Mouse (Mus musculus) hindbrain, embryonic 15.5 days (tissue): ENCODE measurements around the gene Mcrs1. TPM values are rescaled to one million over a fixed set of nuclear protein-coding genes. Genes with fewer than 3 reads are reported as not detected.
A peak's percentile ranks its signal among the peaks of the same experiment; 100 is the strongest.
"Not testable (repeated sequence)": the region's sequence is repeated elsewhere in the genome, so short reads cannot be mapped to it uniquely, and the experiment has no call there.

ENCODE experiments used
- ATAC-seq: fragments of 200-750 bp; cut with Nextera tagmentation; 2 replicates; pipeline ENCODE4 v1.8.0; 2017; ENCODE audit warnings: low read depth, moderate number of reproducible peaks, moderate TSS enrichment; ENCODE audit not compliant: low FRiP score
- H3K27ac ChIP-seq: fragments of 300-500 bp; sonication (generic); replicated peaks from 2 replicates; pipeline ENCODE4 v1.5.1; 2015; ENCODE audit warnings: mild to moderate bottlenecking, inconsistent platforms
- H3K27me3 ChIP-seq: fragments of 300-500 bp; sonication (generic); 2 replicates; pipeline ENCODE4 v1.6.1; 2015; ENCODE audit warnings: control low read depth, inconsistent platforms
- H3K36me3 ChIP-seq: fragments of 300-500 bp; sonication (generic); 2 replicates; pipeline ENCODE4 v1.6.1; 2015; ENCODE audit warnings: control low read depth, inconsistent platforms
- H3K4me1 ChIP-seq: fragments of 300-500 bp; sonication (generic); replicated peaks from 2 replicates; pipeline ENCODE4 v1.6.1; 2015; ENCODE audit warnings: control low read depth, inconsistent platforms
- H3K4me2 ChIP-seq: fragments of 300-500 bp; sonication (generic); 2 replicates; pipeline ENCODE4 v1.6.1; 2015; ENCODE audit warnings: moderate library complexity, mild to moderate bottlenecking, inconsistent platforms
- H3K4me3 ChIP-seq: fragments of 300-500 bp; sonication (generic); 2 replicates; pipeline ENCODE4 v1.5.1; 2015; ENCODE audit warnings: mild to moderate bottlenecking, inconsistent platforms
- H3K9ac ChIP-seq: fragments of 300-500 bp; sonication (generic); 2 replicates; pipeline ENCODE4 v1.6.1; 2015; ENCODE audit warnings: inconsistent platforms
- H3K9me3 ChIP-seq: fragments of 300-500 bp; sonication (generic); 2 replicates; pipeline ENCODE4 v1.6.1; 2016; ENCODE audit warnings: control low read depth, inconsistent platforms
- WGBS: fragments of 180-500 bp; shearing (Covaris S2); methylation state at CpG from one replicate; pipeline ENCODE4 v1.1.7; 2015; 5-methylcytosine and 5-hydroxymethylcytosine counted together
- polyA plus RNA-seq: library from polyadenylated mRNA; unstranded; fragments of >200 nt; fragmentation: Nextera tagmentation; extraction: Ambion mirVana; gene quantifications from 2 replicates; pipeline ENCODE4 v1.2.1, GENCODE M21; 2015

The Mcrs1 gene
- polyA plus RNA-seq, 1 experiment from 2014 or later = 209 TPM

DNA sequence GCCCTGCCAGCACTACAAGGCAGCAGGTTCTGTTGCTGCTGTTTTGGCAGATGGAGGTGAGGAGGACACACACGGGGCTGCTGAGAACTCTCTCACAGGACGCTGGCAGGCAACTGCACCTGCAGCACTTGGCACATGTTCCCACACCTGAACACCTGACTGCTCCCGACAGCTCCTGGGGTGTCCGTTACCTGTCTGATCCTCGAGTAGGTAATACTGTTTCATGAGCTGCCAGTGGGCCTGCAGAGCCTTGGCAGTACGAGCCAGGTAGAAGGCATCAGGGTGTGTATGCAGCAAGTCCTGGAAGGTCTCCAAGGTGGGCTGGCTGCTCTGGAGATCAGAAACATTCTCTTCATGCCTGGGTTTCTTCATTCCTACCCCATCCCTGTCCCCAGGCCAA lies 5.0 kb downstream of the Mcrs1 start:
- ATAC-seq, H3K9ac ChIP-seq, H3K4me3 ChIP-seq, H3K4me2 ChIP-seq, H3K27me3 ChIP-seq, H3K27ac ChIP-seq, H3K4me1 ChIP-seq, H3K9me3 ChIP-seq: not testable (repeated sequence)
- peaks cover 56% of the 10 kb centered on the region for H3K36me3 ChIP-seq
- 95% methylated on average over 6 of the region's 6 CpGs for WGBS

DNA sequence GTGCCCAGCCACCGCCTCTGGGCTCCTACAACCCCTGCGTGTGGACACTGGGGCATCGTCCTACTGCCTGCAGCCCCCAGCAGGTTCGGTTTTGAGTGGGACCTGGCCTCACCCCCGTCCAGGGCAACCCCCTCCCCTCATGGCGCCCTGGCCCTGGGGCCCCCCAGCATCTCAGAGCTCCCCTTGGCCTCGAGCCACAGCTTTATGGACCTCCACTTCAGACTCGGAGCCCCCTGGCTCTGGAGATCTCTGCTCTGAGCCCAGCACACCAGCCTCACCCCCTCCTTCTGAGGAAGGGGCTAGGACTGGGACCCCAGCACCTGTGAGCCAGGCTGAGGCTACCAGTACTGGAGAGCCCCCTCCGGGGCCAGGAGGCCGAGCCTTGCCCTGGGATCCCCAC lies 9.7 kb downstream of the Mcrs1 start:
- H3K36me3 ChIP-seq = peaks cover 45% of the 10 kb centered on the region
- H3K9ac ChIP-seq = no peak overlapping the region
- no peak overlapping the region for H3K27ac ChIP-seq
- H3K4me3 ChIP-seq = no peak overlapping the region
- H3K9me3 ChIP-seq = no peaks in the 10 kb centered on the region
- no peaks in the 10 kb centered on the region for H3K4me1 ChIP-seq
- ATAC-seq = peak; percentile 28; the same call in 1 of the 2 replicates
- WGBS = 88% methylated on average over 10 of the region's 10 CpGs
- no peaks in the 10 kb centered on the region for H3K27me3 ChIP-seq
- no peak overlapping the region for H3K4me2 ChIP-seq

DNA sequence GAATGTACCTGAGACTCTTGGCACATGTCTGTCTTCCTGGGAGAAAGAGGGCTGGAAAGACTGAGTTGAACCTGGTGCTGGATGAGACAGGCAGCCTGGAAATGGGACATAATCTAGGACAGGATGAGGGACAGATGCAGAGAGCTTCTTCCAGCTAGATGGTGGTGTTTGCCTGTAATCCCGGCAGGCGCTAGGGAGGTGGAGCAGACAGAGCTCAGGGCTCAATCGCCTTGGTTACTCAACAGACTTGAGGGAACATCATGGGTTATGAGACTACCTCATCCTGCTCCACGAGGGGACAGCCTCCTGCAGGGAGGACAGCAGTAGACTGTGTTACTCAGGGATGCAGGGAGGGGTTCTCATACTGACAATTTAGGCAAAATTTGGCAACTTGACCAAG lies 10.5 kb downstream of the Mcrs1 start:
- WGBS = 75% methylated on average over 4 of the region's 4 CpGs
- H3K36me3 ChIP-seq = peaks cover 40% of the 10 kb centered on the region
- H3K4me1 ChIP-seq = no peaks in the 10 kb centered on the region
- H3K9ac ChIP-seq = no peak overlapping the region
- H3K27me3 ChIP-seq = no peaks in the 10 kb centered on the region
- ATAC-seq = no peak
- no peak overlapping the region for H3K27ac ChIP-seq
- no peak overlapping the region for H3K4me2 ChIP-seq
- no peaks in the 10 kb centered on the region for H3K9me3 ChIP-seq
- H3K4me3 ChIP-seq = no peak overlapping the region

DNA sequence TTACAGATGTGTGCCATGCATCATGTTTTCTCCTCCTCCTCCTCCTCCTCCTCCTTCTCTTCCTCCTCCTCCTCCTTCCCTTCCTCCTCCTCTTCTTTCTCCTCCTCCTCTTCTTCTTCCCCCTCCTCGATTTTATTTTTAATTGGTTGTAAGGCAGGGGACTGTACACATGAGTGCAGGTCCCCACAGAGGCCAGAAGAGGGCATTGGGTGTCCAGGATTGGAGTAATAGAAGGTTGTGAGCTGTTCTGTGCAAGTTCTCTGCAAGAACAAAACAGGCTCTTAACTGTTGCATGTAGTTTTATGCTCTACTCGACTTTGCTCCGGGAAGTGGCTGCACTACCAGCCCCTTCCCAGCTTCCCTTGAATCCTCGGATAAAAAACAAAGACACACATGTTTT lies 11.6 kb downstream of the Mcrs1 start:
- Histone ChIP-seq H3K36me3 (peaks cover 29% of the 10 kb centered on the region), H3K4me3 (no peak overlapping the region), H3K27ac (no peak overlapping the region), H3K4me2 (no peak overlapping the region), H3K27me3 (no peaks in the 10 kb centered on the region), H3K4me1 (no peaks in the 10 kb centered on the region), H3K9me3 (no peaks in the 10 kb centered on the region), H3K9ac (no peak overlapping the region)
- WGBS = 75% methylated on average over 4 of the region's 4 CpGs
- no peak for ATAC-seq

DNA sequence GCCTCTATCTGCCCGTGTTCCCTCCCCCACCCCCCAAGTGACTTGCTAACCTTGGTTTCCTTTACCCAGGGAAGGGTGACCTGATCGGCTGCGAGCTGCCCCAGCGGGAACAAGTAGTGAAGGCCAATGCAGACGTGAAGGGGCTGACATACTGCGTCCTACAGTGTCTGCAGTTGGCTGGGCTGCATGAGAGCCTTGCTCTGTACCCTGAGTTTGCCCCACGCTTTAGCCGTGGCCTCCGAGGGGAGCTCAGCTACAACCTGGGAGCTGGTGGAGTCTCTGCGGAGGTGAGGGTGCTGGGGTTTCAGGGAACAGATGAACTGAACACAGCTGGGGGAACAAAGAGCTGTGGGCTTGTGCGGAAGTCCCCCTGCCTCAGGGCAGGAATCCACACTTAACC lies 13.8 kb downstream of the Mcrs1 start:
- WGBS = 65% methylated on average over 11 of the region's 11 CpGs
- H3K9me3 ChIP-seq = no peaks in the 10 kb centered on the region

DNA sequence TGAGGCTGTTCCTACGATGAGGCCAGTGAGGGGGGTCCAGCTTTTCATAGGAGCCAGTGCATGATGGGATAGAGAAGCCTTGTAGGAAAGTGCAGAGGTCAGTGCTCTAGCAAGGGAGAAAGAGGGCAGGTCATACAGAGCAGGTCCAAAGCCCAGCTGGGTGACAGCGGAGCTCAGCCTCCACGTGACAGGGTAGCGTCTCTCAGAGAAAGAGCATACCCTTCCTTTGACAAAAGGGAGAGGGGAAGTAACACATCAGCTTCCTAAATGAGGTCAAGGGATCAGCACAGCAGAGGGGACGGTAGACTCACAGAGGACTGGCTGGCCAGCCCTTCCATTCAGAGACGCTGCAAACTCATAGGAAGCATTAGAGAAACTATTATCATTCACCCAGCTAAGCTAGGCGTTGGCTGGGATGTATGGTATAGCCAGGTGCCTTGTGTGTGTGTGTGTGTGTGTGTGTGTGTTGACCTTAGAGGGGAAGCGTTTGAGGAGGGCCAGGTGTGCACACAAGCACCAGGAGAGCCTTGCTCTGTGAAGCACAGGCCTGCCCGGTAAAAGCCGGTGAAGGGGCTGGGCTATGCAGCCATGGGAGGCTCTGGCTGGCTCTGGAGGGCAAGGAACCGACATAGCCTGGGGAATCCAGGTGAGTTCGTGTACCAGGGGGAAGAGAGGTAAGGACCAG lies 17.3 kb downstream of the Mcrs1 start:
- Histone ChIP-seq H3K27me3 (0 out of 2 replicates have a peak, but pooled peaks cover 10% of the 10 kb centered on the region), H3K9me3 (no peaks in the 10 kb centered on the region), H3K4me2 (no peak overlapping the region), H3K27ac (no peak overlapping the region), H3K4me1 (no peaks in the 10 kb centered on the region), H3K9ac (no peak overlapping the region), H3K4me3 (no peak overlapping the region), H3K36me3 (no peaks in the 10 kb centered on the region)
- no peak for ATAC-seq
- 56% methylated on average over 12 of the region's 12 CpGs for whole genome bisulfite sequencing

More for the DNA sequence above, 13.8 kb downstream of the Mcrs1 start:
- Histone ChIP-seq H3K27ac (no peak overlapping the region), H3K4me1 (no peaks in the 10 kb centered on the region), H3K9ac (no peak overlapping the region), H3K4me2 (no peak overlapping the region), H3K36me3 (peaks cover 12% of the 10 kb centered on the region; the same call in 1 of the 2 replicates), H3K4me3 (no peak overlapping the region), H3K27me3 (no peaks in the 10 kb centered on the region)
- ATAC-seq = no peak

DNA sequence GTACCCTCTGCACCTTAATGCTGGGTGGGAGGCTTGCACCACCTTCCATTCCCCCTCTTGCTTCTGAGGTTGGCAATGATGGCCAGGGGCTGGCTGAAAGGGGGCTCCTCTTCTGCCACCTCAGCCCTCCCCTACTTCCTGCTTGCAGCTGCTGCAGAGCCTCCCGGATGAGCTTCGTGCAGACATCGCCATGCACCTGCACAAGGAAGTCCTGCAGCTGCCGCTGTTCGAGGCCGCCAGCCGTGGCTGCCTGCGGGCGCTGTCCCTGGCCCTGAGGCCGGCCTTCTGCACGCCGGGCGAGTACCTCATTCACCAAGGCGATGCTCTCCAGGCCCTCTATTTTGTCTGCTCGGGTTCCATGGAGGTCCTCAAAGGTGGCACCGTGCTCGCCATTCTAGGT lies 18.0 kb downstream of the Mcrs1 start:
- Histone ChIP-seq H3K27me3 (peaks cover 16% of the 10 kb centered on the region), H3K9me3 (no peaks in the 10 kb centered on the region), H3K36me3 (no peaks in the 10 kb centered on the region), H3K9ac (no peak overlapping the region), H3K4me1 (no peaks in the 10 kb centered on the region), H3K27ac (no peak overlapping the region), H3K4me3 (no peak overlapping the region), H3K4me2 (no peak overlapping the region)
- no peak for ATAC-seq
- WGBS = 59% methylated on average over 17 of the region's 17 CpGs

DNA sequence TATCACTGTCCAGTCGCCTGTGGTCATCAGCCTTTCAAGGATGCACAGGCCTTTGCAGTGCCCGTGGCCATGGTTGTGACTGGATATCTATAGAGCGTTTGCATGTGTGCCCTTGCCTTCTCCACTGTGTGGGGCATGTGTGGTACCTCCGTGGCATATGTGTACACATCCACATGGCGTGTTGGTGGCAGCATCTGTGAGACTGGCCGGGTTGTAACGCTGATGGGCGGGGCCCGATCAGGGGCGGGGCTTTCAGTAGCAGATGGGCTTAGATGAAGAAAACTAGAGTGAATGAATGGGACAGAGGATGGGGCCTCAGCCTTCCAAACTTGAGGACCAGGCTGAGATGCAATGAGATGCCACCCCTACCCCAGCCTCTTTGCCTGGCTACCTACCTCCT lies 19.8 kb downstream of the Mcrs1 start:
- Histone ChIP-seq H3K4me3 (no peak overlapping the region), H3K9ac (no peak overlapping the region), H3K27me3 (peaks cover 32% of the 10 kb centered on the region), H3K36me3 (no peaks in the 10 kb centered on the region), H3K27ac (no peak overlapping the region), H3K4me2 (no peak overlapping the region), H3K9me3 (no peaks in the 10 kb centered on the region), H3K4me1 (no peaks in the 10 kb centered on the region)
- ATAC-seq = no peak
- 68% methylated on average over 10 of the region's 10 CpGs for WGBS

DNA sequence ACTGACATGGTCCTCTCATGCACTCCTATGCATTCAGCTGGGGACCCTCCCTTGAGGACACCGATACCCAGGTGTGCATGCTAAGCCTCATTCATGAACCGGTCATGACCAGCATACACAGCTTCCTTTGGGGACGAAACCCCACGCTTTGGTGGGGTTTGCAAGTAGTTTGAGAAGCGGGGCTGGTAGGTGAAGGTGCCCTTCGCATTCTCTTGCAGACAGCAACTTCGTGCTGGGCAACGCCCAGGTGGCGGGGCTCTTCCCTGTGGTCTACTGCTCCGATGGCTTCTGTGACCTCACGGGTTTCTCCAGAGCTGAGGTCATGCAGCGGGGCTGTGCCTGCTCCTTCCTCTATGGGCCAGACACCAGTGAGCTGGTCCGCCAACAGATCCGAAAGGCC lies 25.7 kb downstream of the Mcrs1 start:
- H3K4me1 ChIP-seq = peaks cover 31% of the 10 kb centered on the region
- peak overlapping the region; percentile 57; the same call in 1 of the 2 replicates for H3K4me2 ChIP-seq
- no peaks in the 10 kb centered on the region for H3K9me3 ChIP-seq
- H3K4me3 ChIP-seq = peak overlapping the region; percentile 38; the same call in 1 of the 2 replicates
- ATAC-seq = no peak
- H3K27me3 ChIP-seq = peaks cover 74% of the 10 kb centered on the region
- H3K9ac ChIP-seq = no peak overlapping the region
- H3K27ac ChIP-seq = no peak overlapping the region
- WGBS = 16% methylated on average over 14 of the region's 14 CpGs
- H3K36me3 ChIP-seq = no peaks in the 10 kb centered on the region

DNA sequence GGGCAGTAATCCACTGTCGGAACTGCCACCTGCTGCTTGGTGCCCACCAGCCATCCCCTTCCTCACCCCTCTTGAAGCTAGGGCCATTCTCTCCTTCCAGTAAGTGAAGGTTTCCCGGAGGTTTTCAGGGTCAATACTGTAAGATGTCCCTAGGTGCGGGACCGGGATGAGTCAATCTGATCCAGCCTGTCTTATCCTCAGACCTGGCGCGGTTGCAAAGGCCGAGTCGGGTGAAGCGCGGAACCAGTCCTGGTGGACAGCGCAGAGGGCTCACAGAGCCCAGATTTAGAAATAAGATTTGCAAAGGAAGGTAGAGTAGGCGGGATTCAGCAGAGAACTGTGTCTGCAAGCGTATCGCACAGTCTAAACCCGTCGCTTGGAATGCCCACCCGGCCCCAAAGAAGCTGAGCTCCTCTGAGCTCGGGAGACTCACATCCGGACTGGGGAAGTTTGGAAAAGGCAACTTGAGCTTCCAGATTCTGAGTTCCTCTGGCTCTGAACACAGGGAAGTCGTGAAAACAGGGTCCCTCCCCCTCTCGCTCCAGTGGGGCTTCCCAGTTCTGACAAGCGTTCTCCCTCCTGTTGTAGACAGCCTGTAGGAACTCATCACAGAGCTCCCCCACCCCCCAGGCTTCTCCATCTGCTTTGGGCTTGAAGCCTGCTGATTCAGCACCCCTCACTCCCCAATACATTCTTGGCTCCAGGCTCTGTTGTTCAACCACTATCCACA lies 26.5 kb downstream of the Mcrs1 start:
- Histone ChIP-seq H3K36me3 (no peaks in the 10 kb centered on the region), H3K4me1 (peaks cover 31% of the 10 kb centered on the region), H3K27ac (no peak overlapping the region), H3K27me3 (peaks cover 80% of the 10 kb centered on the region), H3K9me3 (no peaks in the 10 kb centered on the region), H3K4me2 (peak overlapping the region; percentile 57), H3K9ac (no peak overlapping the region), H3K4me3 (peak overlapping the region; percentile 38)
- no peak for ATAC-seq
- 1% methylated on average over 22 of the region's 22 CpGs for WGBS

DNA sequence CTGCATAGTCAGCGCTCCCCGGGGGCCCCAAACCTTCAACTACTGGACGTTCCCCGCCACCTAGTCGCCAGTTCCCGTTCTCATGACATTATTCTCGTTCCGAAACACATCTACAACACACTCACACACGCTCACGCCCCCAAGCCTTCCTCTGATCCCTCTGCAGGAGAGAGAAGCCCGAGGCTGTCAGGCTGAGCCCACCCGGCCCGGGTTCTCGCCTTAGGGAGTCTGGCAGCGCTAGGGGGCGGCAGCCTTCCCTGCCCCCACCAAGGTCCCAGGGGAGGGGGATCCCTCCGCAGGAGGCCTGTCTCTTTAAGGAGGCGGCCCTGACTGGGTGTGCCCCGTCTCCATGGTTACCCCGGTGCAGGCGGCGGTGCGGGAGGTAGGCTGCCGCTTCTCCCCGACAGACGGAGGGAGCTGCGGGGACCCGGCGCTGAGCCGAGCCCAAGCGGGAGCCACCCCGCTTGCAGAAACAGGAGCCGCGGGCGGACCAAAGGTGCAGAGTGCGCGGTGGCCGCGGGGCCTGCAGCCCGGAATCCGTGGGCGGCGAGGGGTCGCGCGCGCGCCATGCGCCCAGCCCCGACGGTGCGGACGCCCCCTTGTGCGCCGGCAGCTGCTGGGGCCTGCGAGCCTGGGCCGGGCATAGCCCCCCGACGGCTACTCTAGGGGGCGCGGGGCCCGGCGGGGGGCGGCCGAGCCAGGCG lies 27.4 kb downstream of the Mcrs1 start, which contains the start of gene Kcnh3:
Kcnh3 (plus strand) TSS at position 654 of the 704 bp plus-strand sequence.
- H3K9ac ChIP-seq = peak within 1 kb of the TSS; percentile 23; the same call in 1 of the 2 replicates

More for the DNA sequence above, 27.4 kb downstream of the Mcrs1 start, which contains the start of gene Kcnh3:
- 1% methylated on average over 65 of the region's 66 CpGs for WGBS
- H3K4me2 ChIP-seq = peak within 1 kb of the TSS; percentile 57
- peaks cover 79% of the 10 kb centered on the region for H3K27me3 ChIP-seq
- H3K36me3 ChIP-seq = no peaks in the 10 kb centered on the region
- peak within 1 kb of the TSS; percentile 38 for H3K4me3 ChIP-seq
- no peak for ATAC-seq
- no peak within 1 kb of the TSS for H3K27ac ChIP-seq
- H3K4me1 ChIP-seq = peaks cover 31% of the 10 kb centered on the region
- no peaks in the 10 kb centered on the region for H3K9me3 ChIP-seq
